Mouse (Mus musculus) small intestine, adult 2 months (tissue): ENCODE measurements around the gene Habp2.

Experiments
- CTCF ChIP-seq: fragments of 200-500 bp; IDR thresholded peaks from 2 replicates; pipeline ENCODE4 v1.5.1; 2012; ENCODE audit warnings: low read depth, mild to moderate bottlenecking, control low read depth, inconsistent platforms, low read length, moderate library complexity, mixed read lengths; ENCODE audit not compliant: insufficient replicate concordance, insufficient read length; ENCODE audit errors: extremely low read depth
- POLR2A ChIP-seq: fragments of 200-500 bp; IDR thresholded peaks from 2 replicates; pipeline ENCODE4 v1.6.1; 2012; ENCODE audit warnings: low read depth, mild to moderate bottlenecking, control low read depth, inconsistent platforms, low read length, moderate library complexity

DNA sequence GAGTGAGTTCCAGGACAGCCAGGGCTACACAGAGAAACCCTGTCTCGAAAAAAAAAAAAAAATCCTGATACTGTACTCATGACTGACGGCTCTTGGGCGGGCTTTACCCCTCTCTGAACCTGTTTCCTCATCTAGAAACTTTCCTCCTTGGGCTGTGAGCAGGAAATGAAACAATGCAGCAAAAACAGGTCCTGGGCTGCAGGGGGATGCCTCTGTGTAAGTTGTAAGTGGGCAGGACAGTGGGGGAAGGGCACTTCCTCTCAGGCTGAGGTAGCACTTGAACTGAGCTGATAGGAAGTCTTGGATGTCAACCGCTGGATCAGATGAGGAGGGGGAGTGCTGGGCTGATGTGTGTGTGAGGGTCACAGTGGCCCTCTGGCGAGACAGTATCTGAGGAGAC, 21.8 kb upstream of the Habp2 start:
- TF ChIP-seq CTCF (no peak), POLR2A (no peak)
